Mouse (Mus musculus): Measurements from ENCODE around the gene Lsamp. TPM values are rescaled to one million over a fixed set of nuclear protein-coding genes. Genes with fewer than 3 reads are reported as not detected.

Lsamp gene
- total and polyA plus RNA-seq, 2 experiments from 2014 or later: 116 to 210 TPM

GRCm38 (mm10) chr16:41532661-41533551 lies 1548.7 kb downstream of the Lsamp start:
- no peaks in the 10 kb centered on the region for H3K9me3 ChIP-seq (ENCODE audit: low read length)
- no peak for TF ChIP-seq CTCF (IDR thresholded peaks at IDR 0.05)
- peak overlapping the region; percentile 77 for H3K27ac ChIP-seq (ENCODE audit: low read depth, low read length)
- H3K27me3 ChIP-seq (ENCODE audit: insufficient read depth, low read length): no peaks in the 10 kb centered on the region
- peak overlapping the region; percentile 62 for H3K9ac ChIP-seq (replicated peaks; ENCODE audit: low read length, poor library complexity, severe bottlenecking)
- H3K4me2 ChIP-seq (ENCODE audit: low read depth, low read length, poor library complexity, severe bottlenecking): peak overlapping the region; percentile 71
- DNase-seq (ENCODE audit: low spot score) (peak; percentile 87), ATAC-seq (ENCODE audit: low FRiP score) (peak; percentile 91)
- under 1% methylated on average over 38 of the region's 38 CpGs for WGBS
- no peaks in the 10 kb centered on the region for H3K4me1 ChIP-seq (ENCODE audit: insufficient read depth, low read length)
- H3K36me3 ChIP-seq (ENCODE audit: insufficient read depth, low read length): no peaks in the 10 kb centered on the region
- H3K4me3 ChIP-seq (ENCODE audit: low read depth, low read length): peak overlapping the region; percentile 60

- DNase-seq (ENCODE audit: low spot score) (no peak), ATAC-seq (ENCODE audit: low FRiP score) (no peak)
- WGBS: 2% methylated on average over 6 of the region's 6 CpGs
These were observed 1549.5 kb downstream of the Lsamp start for GRCm38 (mm10) chr16:41533686-41534085.

GRCm38 (mm10) chr16:41535806-41536205 lies 1551.6 kb downstream of the Lsamp start:
- Histone ChIP-seq H3K27ac (ENCODE audit: low read depth, low read length) (no peak overlapping the region), H3K4me1 (ENCODE audit: insufficient read depth, low read length) (no peaks in the 10 kb centered on the region), H3K27me3 (ENCODE audit: insufficient read depth, low read length) (no peaks in the 10 kb centered on the region), H3K4me2 (ENCODE audit: low read depth, low read length, poor library complexity, severe bottlenecking) (peak overlapping the region; percentile 71), H3K9me3 (ENCODE audit: low read length) (no peaks in the 10 kb centered on the region), H3K36me3 (ENCODE audit: insufficient read depth, low read length) (no peaks in the 10 kb centered on the region), H3K4me3 (ENCODE audit: low read depth, low read length) (peak overlapping the region; percentile 60), H3K9ac (replicated peaks; ENCODE audit: low read length, poor library complexity, severe bottlenecking) (no peak overlapping the region)
- no peak for TF ChIP-seq CTCF (IDR thresholded peaks at IDR 0.05)
- ATAC-seq (ENCODE audit: low FRiP score): no peak
- 51% methylated on average over 1 of the region's 1 CpGs for WGBS
- DNase-seq (ENCODE audit: low spot score): no peak

More at GRCm38 (mm10) chr16:41533686-41534085, 1549.5 kb downstream of the Lsamp start:
- H3K27ac ChIP-seq (ENCODE audit: low read depth, low read length): no peak overlapping the region
- TF ChIP-seq CTCF (IDR thresholded peaks at IDR 0.05): no peak
- peak overlapping the region; percentile 71 for H3K4me2 ChIP-seq (ENCODE audit: low read depth, low read length, poor library complexity, severe bottlenecking)
- no peaks in the 10 kb centered on the region for H3K27me3 ChIP-seq (ENCODE audit: insufficient read depth, low read length)
- no peaks in the 10 kb centered on the region for H3K36me3 ChIP-seq (ENCODE audit: insufficient read depth, low read length)
- no peaks in the 10 kb centered on the region for H3K4me1 ChIP-seq (ENCODE audit: insufficient read depth, low read length)
- peak overlapping the region; percentile 62; the same call in 1 of the 2 replicates for H3K9ac ChIP-seq (replicated peaks; ENCODE audit: low read length, poor library complexity, severe bottlenecking)
- no peaks in the 10 kb centered on the region for H3K9me3 ChIP-seq (ENCODE audit: low read length)
- peak overlapping the region; percentile 60 for H3K4me3 ChIP-seq (ENCODE audit: low read depth, low read length)

GRCm38 (mm10) chr16:41542641-41543040 lies 1558.5 kb downstream of the Lsamp start:
- H3K27ac ChIP-seq (ENCODE audit: low read depth, low read length): no peak overlapping the region
- DNase-seq (ENCODE audit: low spot score): no peak
- H3K9me3 ChIP-seq (ENCODE audit: low read length): no peaks in the 10 kb centered on the region
- no peaks in the 10 kb centered on the region for H3K36me3 ChIP-seq (ENCODE audit: insufficient read depth, low read length)
- no peak overlapping the region for H3K4me2 ChIP-seq (ENCODE audit: low read depth, low read length, poor library complexity, severe bottlenecking)
- H3K4me3 ChIP-seq (ENCODE audit: low read depth, low read length): no peak overlapping the region
- H3K27me3 ChIP-seq (ENCODE audit: insufficient read depth, low read length): no peaks in the 10 kb centered on the region
- no peak overlapping the region for H3K9ac ChIP-seq (replicated peaks; ENCODE audit: low read length, poor library complexity, severe bottlenecking)
- 46% methylated on average over 2 of the region's 2 CpGs for WGBS
- TF ChIP-seq CTCF (IDR thresholded peaks at IDR 0.05): peak; percentile 37
- no peak for ATAC-seq (ENCODE audit: low FRiP score)
- H3K4me1 ChIP-seq (ENCODE audit: insufficient read depth, low read length): no peaks in the 10 kb centered on the region

GRCm38 (mm10) chr16:41551164-41551563 lies 1567.0 kb downstream of the Lsamp start:
- WGBS: 61% methylated on average over 3 of the region's 3 CpGs
- no peaks in the 10 kb centered on the region for H3K4me1 ChIP-seq (ENCODE audit: insufficient read depth, low read length)
- H3K27ac ChIP-seq (ENCODE audit: low read depth, low read length): peak overlapping the region; percentile 55; the same call in 1 of the 2 replicates
- ATAC-seq (ENCODE audit: low FRiP score) (no peak), DNase-seq (ENCODE audit: low spot score) (no peak)
- no peaks in the 10 kb centered on the region for H3K36me3 ChIP-seq (ENCODE audit: insufficient read depth, low read length)
- H3K4me2 ChIP-seq (ENCODE audit: low read depth, low read length, poor library complexity, severe bottlenecking): no peak overlapping the region
- no peak for TF ChIP-seq CTCF (IDR thresholded peaks at IDR 0.05)
- H3K4me3 ChIP-seq (ENCODE audit: low read depth, low read length): no peak overlapping the region
- H3K27me3 ChIP-seq (ENCODE audit: insufficient read depth, low read length): no peaks in the 10 kb centered on the region
- no peaks in the 10 kb centered on the region for H3K9me3 ChIP-seq (ENCODE audit: low read length)
- H3K9ac ChIP-seq (replicated peaks; ENCODE audit: low read length, poor library complexity, severe bottlenecking): no peak overlapping the region

- ATAC-seq (ENCODE audit: low FRiP score) (peak; percentile 78), DNase-seq (ENCODE audit: low spot score) (peak; percentile 82)
- no peaks in the 10 kb centered on the region for H3K27me3 ChIP-seq (ENCODE audit: insufficient read depth, low read length)
- H3K9ac ChIP-seq (replicated peaks; ENCODE audit: low read length, poor library complexity, severe bottlenecking): no peak overlapping the region
- H3K27ac ChIP-seq (ENCODE audit: low read depth, low read length): peak overlapping the region; percentile 55
- no peaks in the 10 kb centered on the region for H3K36me3 ChIP-seq (ENCODE audit: insufficient read depth, low read length)
- no peak for TF ChIP-seq CTCF (IDR thresholded peaks at IDR 0.05)
- no peaks in the 10 kb centered on the region for H3K4me1 ChIP-seq (ENCODE audit: insufficient read depth, low read length)
- 7% methylated on average over 3 of the region's 3 CpGs for WGBS
- no peak overlapping the region for H3K4me2 ChIP-seq (ENCODE audit: low read depth, low read length, poor library complexity, severe bottlenecking)
- H3K9me3 ChIP-seq (ENCODE audit: low read length): no peaks in the 10 kb centered on the region
- H3K4me3 ChIP-seq (ENCODE audit: low read depth, low read length): no peak overlapping the region
These were observed 1567.7 kb downstream of the Lsamp start for GRCm38 (mm10) chr16:41551851-41552262.

Measured in midbrain, postnatal 0 days (tissue).